ENCODE assay signal across 9 mouse cellular contexts in genomic region chr17:31492416-31492815, GRCm38 (mm10). TPM values are rescaled to one million over a fixed set of nuclear protein-coding genes. Genes with fewer than 3 reads are reported as not detected.
A peak's percentile ranks its signal among the peaks of the same experiment; 100 is the strongest.
DNase-seq lines count a peak whose midpoint lies in the region; ATAC-seq lines count a peak whose summit lies in the region.
"Had no signal": no experiment of that assay in that cellular context is flagged by ENCODE, and none has a peak within 500 bp of the region (broad histone marks: within the 10 kb centered on the region; RNA-seq: fewer than 3 reads in every experiment).

No protein-coding gene starts in this region.

- 3% methylated on average over 2 of the region's 2 CpGs for WGBS in forebrain, embryonic 15.5 days
- 0% methylated on average over 2 of the region's 2 CpGs for WGBS in hindbrain, embryonic 10.5 days

- 0 out of 2 replicates have a peak, but pooled peaks cover 2% of the 10 kb centered on the region for H3K4me1 ChIP-seq in forebrain, embryonic 15.5 days
- H3K4me1 ChIP-seq in hindbrain, embryonic 10.5 days (replicated peaks), result peaks cover 11% of the 10 kb centered on the region

- no peak overlapping the region for H3K4me2 ChIP-seq in forebrain, embryonic 15.5 days (replicated peaks)
- H3K4me2 ChIP-seq: limb, embryonic 12.5 days had no signal

- no peak overlapping the region for H3K4me3 ChIP-seq in forebrain, embryonic 15.5 days
- no peak overlapping the region for H3K4me3 ChIP-seq in hindbrain, embryonic 10.5 days
- H3K4me3 ChIP-seq: limb, embryonic 12.5 days had no signal

- ATAC-seq in forebrain, embryonic 15.5 days (replicated peaks), result peak; percentile 77

- H3K27me3 ChIP-seq in forebrain, embryonic 15.5 days, result no peaks in the 10 kb centered on the region
- 0 out of 2 replicates have a peak, but pooled peaks cover 5% of the 10 kb centered on the region for H3K27me3 ChIP-seq in hindbrain, embryonic 10.5 days (ENCODE audit: insufficient read depth, poor library complexity, severe bottlenecking)
- H3K27me3 ChIP-seq: limb, embryonic 12.5 days had no signal

- no peaks in the 10 kb centered on the region for H3K9me3 ChIP-seq in forebrain, embryonic 15.5 days
- no peaks in the 10 kb centered on the region for H3K9me3 ChIP-seq in hindbrain, embryonic 10.5 days
- H3K9me3 ChIP-seq: limb, embryonic 12.5 days had no signal

- no peak overlapping the region; the same call in 1 of the 2 replicates for H3K27ac ChIP-seq in forebrain, embryonic 15.5 days (replicated peaks)
- no peak overlapping the region for H3K27ac ChIP-seq in hindbrain, embryonic 10.5 days
- H3K27ac ChIP-seq: limb, embryonic 12.5 days had no signal

- H3K36me3 ChIP-seq in forebrain, embryonic 15.5 days, result peaks cover 18% of the 10 kb centered on the region
- H3K36me3 ChIP-seq in hindbrain, embryonic 10.5 days, result peaks cover 28% of the 10 kb centered on the region

- DNase-seq in MEL-GATA-1-ER (ENCODE audit: extremely low read depth, low read depth), result peak; percentile 38
- DNase-seq in cerebellum, adult 11 months, result peak; percentile 74
- peak; percentile 83 for DNase-seq in hindbrain, embryonic 10.5 days (ENCODE audit: low spot score)
- peak; percentile 77 for DNase-seq in layer of hippocampus, adult 9-11 months
- DNase-seq in lung, postnatal 36 days, result peak; percentile 89
- DNase-seq in retina, postnatal 1 day, result peak; percentile 91
- DNase-seq in thymus, postnatal 4 days, result peak; percentile 81

- no peak overlapping the region for H3K9ac ChIP-seq in forebrain, embryonic 15.5 days (replicated peaks)
- H3K9ac ChIP-seq: limb, embryonic 12.5 days had no signal

RNA-seq across cellular contexts. Expression of gene Wdr4, which starts 27.4 kb away (rescaled TPM):
- 40.3 and 41.5 TPM in 2 replicates for polyA plus RNA-seq in forebrain, embryonic 15.5 days (2015; fragmentation: Nextera tagmentation; extraction: Ambion mirVana)
- polyA plus RNA-seq in hindbrain, embryonic 10.5 days (2016; fragmentation: Nextera tagmentation; extraction: Ambion mirVana), result 60.8 and 68.0 TPM in 2 replicates

RNA-seq across cellular contexts. Expression of gene Ndufv3, which starts 27.5 kb away (rescaled TPM):
- 334 and 349 TPM in 2 replicates for polyA plus RNA-seq in forebrain, embryonic 15.5 days (2015; fragmentation: Nextera tagmentation; extraction: Ambion mirVana)
- polyA plus RNA-seq in hindbrain, embryonic 10.5 days (2016; fragmentation: Nextera tagmentation; extraction: Ambion mirVana), result 261 and 297 TPM in 2 replicates

Comparison
In these comparisons a context has a peak if more than half of its experiments do, and no peak if none do; other contexts are left out.
1. DNase-seq: peak in every context shown above with its lines; median percentile 91 in retina, postnatal 1 day; 89 in lung, postnatal 36 days; 83 in hindbrain, embryonic 10.5 days; 81 in thymus, postnatal 4 days; 77 in layer of hippocampus, adult 9-11 months; 74 in cerebellum, adult 11 months; 38 in MEL-GATA-1-ER.